Mouse (Mus musculus): ENCODE measurements around the gene Smco4. TPM values are rescaled to one million over a fixed set of nuclear protein-coding genes. Genes with fewer than 3 reads are reported as not detected.

Smco4 gene
- polyA plus RNA-seq, 2 experiments: 1.4 to 5.8 TPM

GRCm38 (mm10) chr9:15506863-15507262 lies 13.6 kb downstream of the Smco4 start:
- ATAC-seq (ENCODE audit: insufficient read depth): no peak
- H3K27me3 ChIP-seq (ENCODE audit: control insufficient read depth, insufficient read depth, low read length): no peaks in the 10 kb centered on the region
- no peak overlapping the region for H3K27ac ChIP-seq
- no peaks in the 10 kb centered on the region for H3K9me3 ChIP-seq (ENCODE audit: control insufficient read depth, low read length)
- 57% methylated on average over 3 of the region's 3 CpGs for WGBS (ENCODE audit: insufficient replicate concordance)
- H3K4me1 ChIP-seq (replicated peaks; ENCODE audit: control insufficient read depth in 2 of 2, insufficient read depth in 2 of 2, low read length in 1 of 2): peaks cover 0 to 45% of the 10 kb centered on the region in 2 experiments; a peak in 2 of 4 replicates
- no peak overlapping the region for H3K4me2 ChIP-seq (ENCODE audit: low read depth)
- TF ChIP-seq CTCF (IDR thresholded peaks at IDR 0.05; ENCODE audit: low read depth) (no peak), EP300 (IDR thresholded peaks at IDR 0.05; ENCODE audit: low read depth) (no peak)
- no peaks in the 10 kb centered on the region for H3K36me3 ChIP-seq (replicated peaks; ENCODE audit: control insufficient read depth, insufficient read depth, low read depth)
- no peak for DNase-seq (ENCODE audit: low read depth in 3 of 3, low spot score in 3 of 3)
- no peak overlapping the region for H3K9ac ChIP-seq (replicated peaks)
- no peak overlapping the region for H3K4me3 ChIP-seq (ENCODE audit: insufficient read depth in 1 of 2, low read depth in 2 of 2, low read length in 2 of 2)

GRCm38 (mm10) chr9:15507431-15507875 lies 14.2 kb downstream of the Smco4 start:
- no peak overlapping the region for H3K27ac ChIP-seq
- DNase-seq (ENCODE audit: low read depth in 3 of 3, low spot score in 3 of 3): no peak
- no peaks in the 10 kb centered on the region for H3K9me3 ChIP-seq (ENCODE audit: control insufficient read depth, low read length)
- H3K27me3 ChIP-seq (ENCODE audit: control insufficient read depth, insufficient read depth, low read length): no peaks in the 10 kb centered on the region
- no peaks in the 10 kb centered on the region for H3K36me3 ChIP-seq (replicated peaks; ENCODE audit: control insufficient read depth, insufficient read depth, low read depth)
- H3K4me3 ChIP-seq (ENCODE audit: insufficient read depth in 1 of 2, low read depth in 2 of 2, low read length in 2 of 2): no peak overlapping the region
- no peak for TF ChIP-seq CTCF (IDR thresholded peaks at IDR 0.05; ENCODE audit: low read depth)
- WGBS (ENCODE audit: insufficient replicate concordance): 66% methylated on average over 4 of the region's 4 CpGs
- H3K9ac ChIP-seq (replicated peaks): no peak overlapping the region
- no peak for ATAC-seq (ENCODE audit: insufficient read depth)
- H3K4me2 ChIP-seq (ENCODE audit: low read depth): no peak overlapping the region
- peaks cover 0 to 40% of the 10 kb centered on the region in 2 experiments; a peak in 2 of 4 replicates for H3K4me1 ChIP-seq (replicated peaks; ENCODE audit: control insufficient read depth in 2 of 2, insufficient read depth in 2 of 2, low read length in 1 of 2)

- Histone ChIP-seq H3K9ac (replicated peaks) (no peak overlapping the region), H3K27me3 (ENCODE audit: control insufficient read depth, insufficient read depth, low read length) (no peaks in the 10 kb centered on the region), H3K27ac (no peak overlapping the region), H3K4me3 (ENCODE audit: insufficient read depth in 1 of 2, low read depth in 2 of 2, low read length in 2 of 2) (no peak overlapping the region), H3K9me3 (ENCODE audit: control insufficient read depth, low read length) (no peaks in the 10 kb centered on the region), H3K4me1 (replicated peaks; ENCODE audit: control insufficient read depth in 2 of 2, insufficient read depth in 2 of 2, low read length in 1 of 2) (peaks cover 0 to 28% of the 10 kb centered on the region in 2 experiments; a peak in 2 of 4 replicates), H3K4me2 (ENCODE audit: low read depth) (no peak overlapping the region), H3K36me3 (replicated peaks; ENCODE audit: control insufficient read depth, insufficient read depth, low read depth) (no peaks in the 10 kb centered on the region)
- ATAC-seq (ENCODE audit: insufficient read depth): no peak
- 64% methylated on average over 3 of the region's 3 CpGs for WGBS (ENCODE audit: insufficient replicate concordance)
- no peak for DNase-seq (ENCODE audit: low read depth in 3 of 3, low spot score in 3 of 3)
- TF ChIP-seq CTCF (IDR thresholded peaks at IDR 0.05; ENCODE audit: low read depth) (no peak), EP300 (IDR thresholded peaks at IDR 0.05; ENCODE audit: low read depth) (no peak)
These were observed 16.1 kb downstream of the Smco4 start for GRCm38 (mm10) chr9:15509363-15509762.

GRCm38 (mm10) chr9:15510557-15511310 lies 17.5 kb downstream of the Smco4 start:
- H3K4me2 ChIP-seq (ENCODE audit: low read depth): no peak overlapping the region
- ATAC-seq (ENCODE audit: insufficient read depth): no peak
- DNase-seq (ENCODE audit: low read depth in 3 of 3, low spot score in 3 of 3): no peak
- no peak overlapping the region for H3K4me3 ChIP-seq (ENCODE audit: insufficient read depth in 1 of 2, low read depth in 2 of 2, low read length in 2 of 2)
- TF ChIP-seq EP300 (IDR thresholded peaks at IDR 0.05; ENCODE audit: low read depth) (no peak), CTCF (IDR thresholded peaks at IDR 0.05; ENCODE audit: low read depth) (no peak)
- no peaks in the 10 kb centered on the region for H3K27me3 ChIP-seq (ENCODE audit: control insufficient read depth, insufficient read depth, low read length)
- WGBS (ENCODE audit: insufficient replicate concordance): 73% methylated on average over 3 of the region's 3 CpGs
- no peaks in the 10 kb centered on the region for H3K9me3 ChIP-seq (ENCODE audit: control insufficient read depth, low read length)
- H3K4me1 ChIP-seq (replicated peaks; ENCODE audit: control insufficient read depth in 2 of 2, insufficient read depth in 2 of 2, low read length in 1 of 2): peaks cover 0 to 20% of the 10 kb centered on the region in 2 experiments; a peak in 2 of 4 replicates
- no peaks in the 10 kb centered on the region for H3K36me3 ChIP-seq (replicated peaks; ENCODE audit: control insufficient read depth, insufficient read depth, low read depth)
- no peak overlapping the region for H3K9ac ChIP-seq (replicated peaks)
- H3K27ac ChIP-seq: no peak overlapping the region

GRCm38 (mm10) chr9:15512918-15513317 lies 19.7 kb downstream of the Smco4 start:
- Histone ChIP-seq H3K4me1 (replicated peaks; ENCODE audit: control insufficient read depth in 2 of 2, insufficient read depth in 2 of 2, low read length in 1 of 2) (peaks cover 0 to 4% of the 10 kb centered on the region in 2 experiments; a peak in 2 of 4 replicates), H3K4me3 (ENCODE audit: insufficient read depth in 1 of 2, low read depth in 2 of 2, low read length in 2 of 2) (no peak overlapping the region), H3K36me3 (replicated peaks; ENCODE audit: control insufficient read depth, insufficient read depth, low read depth) (no peaks in the 10 kb centered on the region), H3K9ac (replicated peaks) (no peak overlapping the region), H3K9me3 (ENCODE audit: control insufficient read depth, low read length) (no peaks in the 10 kb centered on the region), H3K27me3 (ENCODE audit: control insufficient read depth, insufficient read depth, low read length) (no peaks in the 10 kb centered on the region), H3K4me2 (ENCODE audit: low read depth) (no peak overlapping the region), H3K27ac (no peak overlapping the region)
- 56% methylated on average over 7 of the region's 7 CpGs for WGBS (ENCODE audit: insufficient replicate concordance)
- TF ChIP-seq EP300 (IDR thresholded peaks at IDR 0.05; ENCODE audit: low read depth) (no peak), CTCF (IDR thresholded peaks at IDR 0.05; ENCODE audit: low read depth) (no peak)
- no peak for ATAC-seq (ENCODE audit: insufficient read depth)
- DNase-seq (ENCODE audit: low read depth in 3 of 3, low spot score in 3 of 3): no peak

All from liver, embryonic 14.5 days (tissue).